Mouse (Mus musculus): Measurements from ENCODE around the gene Tjp3.

- no peak for TF ChIP-seq CTCF (conservative IDR thresholded peaks at IDR 0.05; ENCODE audit: low read length)
- TF ChIP-seq POU5F1 (IDR thresholded peaks at IDR 0.05; ENCODE audit: borderline replicate concordance, low read length): no peak
Measured at GRCm38 (mm10) chr10:81334324-81334723, 42.9 kb upstream of the Tjp3 start.

All from E14TG2a.4 (cell line).